In genomic region chr8:127962862-127963261, GRCm38 (mm10) we compare ENCODE assay signal across 13 mouse cellular contexts.
A peak's percentile ranks its signal among the peaks of the same experiment; 100 is the strongest.
DNase-seq lines count a peak whose midpoint lies in the region; ATAC-seq lines count a peak whose summit lies in the region.
"Had no signal": no experiment of that assay in that cellular context is flagged by ENCODE, and none has a peak within 500 bp of the region (broad histone marks: within the 10 kb centered on the region; RNA-seq: fewer than 3 reads in every experiment).

No protein-coding gene starts in this region.

- 47% methylated on average over 1 of the region's 1 CpGs for WGBS in heart, embryonic 15.5 days

- no peak overlapping the region for H3K9ac ChIP-seq in heart, embryonic 15.5 days
- H3K9ac ChIP-seq: liver, postnatal 0 days had no signal

- 0 out of 2 replicates have a peak overlapping the region, but pooled peaks have one; percentile 7 for H3K27ac ChIP-seq in heart, embryonic 15.5 days
- H3K27ac ChIP-seq: hindbrain, embryonic 10.5 days had no signal

- H3K36me3 ChIP-seq in heart, embryonic 15.5 days, result no peaks in the 10 kb centered on the region
- H3K36me3 ChIP-seq: hindbrain, embryonic 10.5 days had no signal

- no peak for ATAC-seq in heart, embryonic 15.5 days (replicated peaks; ENCODE audit: insufficient number of reproducible peaks, insufficient read depth, low FRiP score, low read depth)
- peak; percentile 84 for ATAC-seq in CD4-positive, CD25-positive, alpha-beta regulatory T cell, adult 4 months
- ATAC-seq in hematopoietic stem cell, adult 5-6 weeks (replicated peaks in 1 of 2; ENCODE audit: insufficient read depth in 1 of 2, low FRiP score in 2 of 2, low TSS enrichment in 1 of 2, low read depth in 1 of 2, poor library complexity in 2 of 2, severe bottlenecking in 2 of 2), result peak; percentile 53 to 78; a peak in 3 of 4 replicates
- no peak for ATAC-seq in erythroid progenitor cell, adult 5-6 weeks (replicated peaks; ENCODE audit: low FRiP score, poor library complexity, severe bottlenecking)
- no peak for ATAC-seq in megakaryocyte-erythroid progenitor cell, adult 5-6 weeks (replicated peaks; ENCODE audit: low FRiP score, low TSS enrichment, poor library complexity, severe bottlenecking)
- ATAC-seq: liver, postnatal 0 days had no signal

- H3K9me3 ChIP-seq in heart, embryonic 15.5 days (replicated peaks), result no peaks in the 10 kb centered on the region
- H3K9me3 ChIP-seq: hindbrain, embryonic 10.5 days had no signal

- intact Hi-C loops in heart, postnatal 14 days (cut with DNase I), result no loop called here

- H3K27me3 ChIP-seq in heart, embryonic 15.5 days, result no peaks in the 10 kb centered on the region

- H3K4me1 ChIP-seq in heart, embryonic 15.5 days (replicated peaks), result 0 out of 2 replicates have a peak, but pooled peaks cover 4% of the 10 kb centered on the region

- H3K4me3 ChIP-seq in heart, embryonic 15.5 days, result no peak overlapping the region
- H3K4me3 ChIP-seq: hindbrain, embryonic 10.5 days had no signal

- no peak overlapping the region for H3K4me2 ChIP-seq in heart, embryonic 15.5 days

- no peak for DNase-seq in heart, postnatal 14 days
- DNase-seq in thymus, postnatal 10 days (ENCODE audit: low spot score in 2 of 2), result peak; percentile 18 to 19
- no peak for DNase-seq in kidney, postnatal 10 days
- DNase-seq: kidney, adult 11 months; layer of hippocampus, adult 9-11 months; left cerebral cortex, postnatal 4 days; liver, postnatal 0 days had no signal

Comparison
In these comparisons a context has a peak if more than half of its experiments do, and no peak if none do; other contexts are left out.
1. ATAC-seq: peak in CD4-positive, CD25-positive, alpha-beta regulatory T cell, adult 4 months (single experiment) and hematopoietic stem cell, adult 5-6 weeks (2 of 2); none in heart, embryonic 15.5 days (single experiment), erythroid progenitor cell, adult 5-6 weeks (single experiment) and megakaryocyte-erythroid progenitor cell, adult 5-6 weeks (single experiment).
2. DNase-seq: peak in thymus, postnatal 10 days (2 of 2); none in heart, postnatal 14 days (0 of 2) and kidney, postnatal 10 days (single experiment).